Mouse (Mus musculus): ENCODE results near the gene Ctsq. TPM values are rescaled to one million over a fixed set of nuclear protein-coding genes. Genes with fewer than 3 reads are reported as not detected.

Gene Ctsq
- not detected in 2 replicates for polyA plus RNA-seq (2012)

GRCm38 (mm10) chr13:61040531-61040930, at the start of gene Ctsq:
TSS of gene Ctsq (minus strand) at chr13:61040631.

DNA sequence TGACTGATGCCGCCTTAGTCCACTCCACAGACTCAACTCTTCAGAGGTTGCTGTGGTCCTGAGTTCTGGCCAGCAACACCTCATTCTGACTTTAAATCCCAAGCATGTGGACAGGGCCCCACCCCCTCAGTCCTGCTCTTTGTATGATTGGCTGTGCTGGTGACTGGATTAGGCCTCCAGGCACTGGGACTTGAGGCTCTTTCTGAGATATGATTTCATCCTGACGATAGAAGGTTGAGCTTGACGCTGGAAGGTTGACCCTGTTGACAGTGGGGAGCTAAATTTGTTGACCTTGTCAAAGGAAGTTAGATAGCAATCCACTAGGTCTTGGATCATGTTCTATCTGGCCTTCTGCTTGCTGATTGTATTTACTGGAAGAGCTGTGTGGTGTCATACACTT, 34.6 kb downstream of the Ctsq start, which contains the start of gene Ctsj:
Gene Ctsj (minus strand): TSS at position 101 of the 400 bp plus-strand sequence.

Other genes starting within 250 kb of the Ctsq start
- not detected in 2 replicates for gene Ctsll3, start 237.8 kb downstream of the Ctsq start, polyA plus RNA-seq (2012)
- gene 4930486L24Rik, start 176.2 kb downstream of the Ctsq start, polyA plus RNA-seq (2012): not detected in 2 replicates
- 0.39 TPM in 2 replicates for gene Gm49392, start 143.7 kb downstream of the Ctsq start, polyA plus RNA-seq (2012)
- gene Ctla2b, start 143.2 kb downstream of the Ctsq start, polyA plus RNA-seq (2012): 0.53 and 0.96 TPM in 2 replicates
- gene Tpbpb, start 135.8 kb downstream of the Ctsq start, polyA plus RNA-seq (2012): not detected in 2 replicates
- gene Gm49393, start 105.0 kb downstream of the Ctsq start, polyA plus RNA-seq (2012): not detected in 2 replicates
- gene Gm49391, start 104.1 kb downstream of the Ctsq start, polyA plus RNA-seq (2012): not detected in 2 replicates
- gene Ctla2a, start 104.0 kb downstream of the Ctsq start, polyA plus RNA-seq (2012): 15.8 and 17.1 TPM in 2 replicates
- not detected in 2 replicates for gene Tpbpa, start 98.6 kb downstream of the Ctsq start, polyA plus RNA-seq (2012)
- gene Ctsj, start 34.7 kb downstream of the Ctsq start, polyA plus RNA-seq (2012): not detected in 2 replicates
- not detected in 2 replicates for gene Ctsr, start 123.6 kb upstream of the Ctsq start, polyA plus RNA-seq (2012)
- gene Cts6, start 162.8 kb upstream of the Ctsq start, polyA plus RNA-seq (2012): not detected in 2 replicates
- gene Cts8, start 214.7 kb upstream of the Ctsq start, polyA plus RNA-seq (2012): 0.04 TPM in 1 of 2 replicates, not detected in the other
- gene Gm49398, start 248.2 kb upstream of the Ctsq start, polyA plus RNA-seq (2012): not detected in 2 replicates

Data from megakaryocyte-erythroid progenitor cell, adult 5 weeks (primary cell).